Mouse (Mus musculus) left cerebral cortex, adult 18-20 months (tissue): Measurements from ENCODE around the gene Krtap19-9b. TPM values are rescaled to one million over a fixed set of nuclear protein-coding genes. Genes with fewer than 3 reads are reported as not detected.
A peak's percentile ranks its signal among the peaks of the same experiment; 100 is the strongest.

Experiments
- DNase-seq, 2 experiments: peaks; one replicate each; pipeline ENCODE4 v3.0.0; 2021 to 2022; ENCODE audit warnings: low spot score in 2 of 2, mixed read lengths in 1 of 2
- long read RNA-seq, 2 experiments: library from polyadenylated mRNA; stranded (forward); transcript quantifications; one replicate each; pipeline ENCODE4 v2.0.0; 2021
- total RNA-seq, 2 experiments: library from RNA; stranded (reverse); gene quantifications; 2 replicates each; pipeline ENCODE4 v1.2.3; 2021

The Krtap19-9b gene
- not detected for total RNA-seq
- long read RNA-seq, experiment 1 = 0 reads
- long read RNA-seq, experiment 2 = 0 reads

GRCm38 (mm10) chr16:88932165-88932564 lies at the start of gene Krtap19-9b:
Gene Krtap19-9b (minus strand): TSS chr16:88932265.
- no peak for DNase-seq

DNA sequence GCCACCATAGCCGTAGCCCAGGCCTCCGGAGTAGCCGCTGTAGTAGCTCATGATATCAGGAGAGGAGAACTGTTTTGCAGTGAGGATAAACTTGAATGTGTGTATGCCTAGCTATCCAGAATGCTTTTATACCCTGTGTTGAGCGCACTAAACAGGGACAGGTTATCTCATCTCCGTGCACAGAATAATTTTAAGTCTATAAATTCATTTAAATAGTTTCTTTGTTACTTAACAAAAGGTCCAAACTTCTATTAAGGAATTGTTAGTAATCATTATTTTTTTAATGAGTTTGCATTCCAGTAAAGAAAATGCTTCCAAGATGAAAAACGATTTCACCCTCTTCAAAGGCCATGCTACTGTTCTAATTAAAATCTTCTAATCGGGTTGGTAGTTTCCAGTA lies 30.7 kb upstream of the Krtap19-9b start, which contains the start of gene Krtap16-3:
Gene Krtap16-3, minus strand, starts transcription at position 101 of the 400 bp plus-strand sequence.
- DNase-seq = no peak

DNA sequence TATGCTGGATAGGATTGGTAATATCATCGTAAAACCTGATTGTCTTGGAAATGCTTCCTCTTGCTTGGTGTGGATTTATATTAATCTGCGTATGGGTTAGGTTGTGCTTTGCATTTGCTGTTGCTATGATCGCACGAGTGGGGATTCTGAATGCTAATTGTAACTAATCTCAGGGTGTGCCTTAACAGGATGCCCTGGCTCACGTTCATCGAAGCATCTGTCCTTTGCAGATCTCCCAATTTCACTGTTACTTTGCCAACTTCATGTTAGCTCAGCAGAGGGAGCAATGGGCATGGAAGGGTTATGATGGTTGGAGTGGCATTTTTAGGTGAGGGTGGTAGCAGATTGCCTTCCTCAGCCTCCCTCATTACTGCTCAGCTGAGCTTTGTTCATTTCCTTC lies 9.0 kb upstream of the Krtap19-9b start:
- no peak for DNase-seq

DNA sequence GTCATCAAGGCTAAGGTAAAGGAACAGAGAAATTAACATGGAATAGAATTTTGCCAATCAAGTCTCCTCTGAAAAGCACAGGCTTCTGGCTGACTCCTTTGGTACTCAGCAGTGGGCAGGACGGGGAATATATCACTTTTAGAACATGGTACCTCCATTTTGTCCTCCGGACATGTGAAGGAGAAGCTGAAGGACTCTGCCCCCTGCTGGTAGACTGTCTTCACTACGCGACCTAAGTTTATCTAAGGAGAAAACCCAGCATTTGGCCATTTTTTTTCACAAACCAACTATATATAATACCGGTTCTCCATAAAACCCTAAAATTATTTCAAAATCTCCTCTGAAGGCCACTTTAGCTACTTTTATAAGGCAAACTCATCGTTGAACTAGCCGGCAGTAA lies 6.2 kb upstream of the Krtap19-9b start:
- DNase-seq = peak in 1 of 2 experiments; percentile 2

GRCm38 (mm10) chr16:88896357-88896756 lies 35.7 kb downstream of the Krtap19-9b start, which contains the start of gene Krtap19-5:
Gene Krtap19-5 (minus strand): TSS chr16:88896457.
- no peak for DNase-seq

GRCm38 (mm10) chr16:88886870-88887269 lies 45.2 kb downstream of the Krtap19-9b start:
- DNase-seq = no peak

GRCm38 (mm10) chr16:88884989-88885388 lies 47.1 kb downstream of the Krtap19-9b start, which contains the start of gene Krtap19-4:
Gene Krtap19-4 (minus strand): TSS chr16:88885089.
- no peak for DNase-seq

Other genes with a start within 250 kb of the Krtap19-9b start
- gene 2310061N02Rik, start 224.3 kb downstream of the Krtap19-9b start, total RNA-seq = not detected
- not detected for gene Krtap13-1, start 203.4 kb downstream of the Krtap19-9b start, total RNA-seq
- not detected for gene Krtap13, start 180.6 kb downstream of the Krtap19-9b start, total RNA-seq
- gene 2310034C09Rik, start 173.4 kb downstream of the Krtap19-9b start, total RNA-seq = not detected
- not detected for gene 2310057N15Rik, start 158.1 kb downstream of the Krtap19-9b start, total RNA-seq
- gene Gm5965, start 154.4 kb downstream of the Krtap19-9b start, total RNA-seq = not detected
- not detected for gene Gm20741, start 120.0 kb downstream of the Krtap19-9b start, total RNA-seq
- not detected for gene Krtap15, start 112.0 kb downstream of the Krtap19-9b start, total RNA-seq
- not detected for gene Krtap14, start 106.1 kb downstream of the Krtap19-9b start, total RNA-seq
- not detected for gene Krtap19-1, start 62.9 kb downstream of the Krtap19-9b start, total RNA-seq
- gene Krtap19-2, start 58.0 kb downstream of the Krtap19-9b start, total RNA-seq = not detected
- not detected for gene Krtap19-3, start 54.2 kb downstream of the Krtap19-9b start, total RNA-seq
- not detected for gene Krtap19-4, start 47.2 kb downstream of the Krtap19-9b start, total RNA-seq
- not detected for gene Krtap19-5, start 35.8 kb downstream of the Krtap19-9b start, total RNA-seq
- gene Krtap16-3, start 30.6 kb upstream of the Krtap19-9b start, total RNA-seq = not detected
- gene Krtap22-2, start 78.5 kb upstream of the Krtap19-9b start, total RNA-seq = not detected
- gene Gm10229, start 83.0 kb upstream of the Krtap19-9b start, total RNA-seq = not detected
- not detected for gene Krtap6-1, start 99.4 kb upstream of the Krtap19-9b start, total RNA-seq
- gene Gm10228, start 109.2 kb upstream of the Krtap19-9b start, total RNA-seq = not detected
- not detected for gene Krtap6-5, start 115.6 kb upstream of the Krtap19-9b start, total RNA-seq
- gene 1110025L11Rik, start 131.7 kb upstream of the Krtap19-9b start, total RNA-seq = not detected
- gene Krtap6-3, start 151.8 kb upstream of the Krtap19-9b start, total RNA-seq = not detected
- gene Gm6358, start 208.6 kb upstream of the Krtap19-9b start, total RNA-seq = not detected
- gene Gm10061, start 218.8 kb upstream of the Krtap19-9b start, total RNA-seq = not detected
- not detected for gene Gm9789, start 225.7 kb upstream of the Krtap19-9b start, total RNA-seq
- not detected for gene Gm7735, start 237.2 kb upstream of the Krtap19-9b start, total RNA-seq
- not detected for gene 1110057P08Rik, start 242.5 kb upstream of the Krtap19-9b start, total RNA-seq